Mouse (Mus musculus) thymus, postnatal 36 days (tissue): Measurements from ENCODE around the gene Dclk2.

Source experiments
- DNase-seq, 2 experiments: peaks; one replicate each; pipeline ENCODE4 v3.0.0; 2022; ENCODE audit warnings: mixed read lengths in 2 of 2

Dclk2 gene

DNA sequence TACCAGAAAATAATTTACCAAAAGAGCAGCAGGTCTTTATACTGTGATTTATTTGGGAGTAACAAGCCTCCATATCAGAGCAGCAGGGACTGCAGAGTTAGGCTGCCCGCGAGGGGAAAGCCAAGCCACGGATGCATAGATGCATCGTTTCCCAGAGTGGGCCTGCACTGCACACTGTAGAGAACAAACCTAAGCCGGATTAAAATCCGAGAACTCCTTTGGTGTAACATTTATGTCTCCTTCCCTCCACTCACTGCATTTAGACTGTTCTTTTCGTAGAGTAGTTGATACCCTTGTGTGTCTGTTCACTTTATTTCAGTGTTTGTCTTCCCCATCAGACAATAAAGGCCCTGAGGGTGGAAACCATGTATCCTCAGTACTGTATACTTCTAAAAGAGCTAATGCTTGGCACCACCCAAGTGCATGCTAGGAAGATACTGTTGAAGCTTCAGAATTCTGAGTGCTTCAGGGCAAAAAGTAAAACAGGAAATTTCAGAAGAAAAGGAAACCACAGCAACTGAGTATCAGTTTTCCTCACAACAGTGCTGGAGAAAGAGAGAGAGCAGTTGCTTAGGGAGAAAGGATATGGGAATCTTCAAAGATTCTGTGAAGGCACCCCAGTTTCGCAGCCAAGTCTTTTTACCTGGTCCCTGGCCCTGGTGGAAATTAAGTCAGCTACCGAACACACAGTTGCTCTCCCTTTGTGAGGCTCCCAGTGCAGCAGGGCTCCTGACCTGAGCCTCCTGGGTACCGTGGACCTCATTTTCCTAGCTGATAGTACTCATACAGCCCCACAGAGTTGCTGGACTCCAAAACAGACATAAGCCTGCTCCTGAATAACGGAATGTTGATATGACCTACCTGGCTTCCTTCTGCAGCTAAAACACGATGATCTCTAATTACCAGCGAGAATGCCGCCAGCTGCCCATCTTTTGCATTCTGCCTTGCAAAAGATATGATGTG is 165.8 kb downstream of the Dclk2 start:
- no peak for DNase-seq

DNA sequence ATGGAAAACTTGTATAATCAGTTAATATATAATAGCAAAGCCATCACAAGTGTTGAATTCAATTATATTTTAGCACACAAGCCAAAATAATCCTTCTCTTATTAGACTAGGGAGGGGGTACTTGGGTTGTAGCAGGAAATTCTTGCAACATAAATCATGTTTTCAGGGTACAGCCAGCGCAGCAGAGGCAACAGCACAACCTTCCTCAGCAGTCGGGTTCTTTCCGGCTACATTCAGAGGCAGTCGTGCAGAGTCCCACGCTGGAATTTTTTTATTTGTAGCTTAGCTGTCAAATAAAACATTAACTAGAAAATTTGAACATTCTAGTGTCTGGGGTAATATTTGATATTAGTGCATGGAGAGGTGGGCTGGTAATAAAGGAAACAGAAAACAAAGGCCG is 166.5 kb downstream of the Dclk2 start:
- DNase-seq, result no peak

DNA sequence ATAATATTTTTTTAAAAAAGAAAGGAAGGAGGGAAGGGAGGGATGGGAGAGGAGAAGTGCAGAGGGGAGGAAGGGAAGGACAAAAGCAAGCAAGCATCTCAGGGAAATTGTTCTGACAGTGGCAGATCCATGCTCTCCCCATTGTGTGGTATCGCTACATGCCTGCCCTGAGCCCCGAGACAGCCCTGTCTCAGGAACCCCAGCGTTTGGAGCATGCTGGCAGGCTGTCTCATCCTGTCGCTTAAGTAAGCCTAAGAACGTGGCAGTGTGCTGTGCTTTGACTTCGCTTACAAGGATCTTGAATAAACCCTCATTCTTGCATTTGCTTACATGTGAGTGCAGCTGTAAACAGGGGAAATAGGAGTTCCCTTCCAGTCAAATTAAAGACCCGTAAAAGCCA is 170.0 kb downstream of the Dclk2 start:
- no peak for DNase-seq

DNA sequence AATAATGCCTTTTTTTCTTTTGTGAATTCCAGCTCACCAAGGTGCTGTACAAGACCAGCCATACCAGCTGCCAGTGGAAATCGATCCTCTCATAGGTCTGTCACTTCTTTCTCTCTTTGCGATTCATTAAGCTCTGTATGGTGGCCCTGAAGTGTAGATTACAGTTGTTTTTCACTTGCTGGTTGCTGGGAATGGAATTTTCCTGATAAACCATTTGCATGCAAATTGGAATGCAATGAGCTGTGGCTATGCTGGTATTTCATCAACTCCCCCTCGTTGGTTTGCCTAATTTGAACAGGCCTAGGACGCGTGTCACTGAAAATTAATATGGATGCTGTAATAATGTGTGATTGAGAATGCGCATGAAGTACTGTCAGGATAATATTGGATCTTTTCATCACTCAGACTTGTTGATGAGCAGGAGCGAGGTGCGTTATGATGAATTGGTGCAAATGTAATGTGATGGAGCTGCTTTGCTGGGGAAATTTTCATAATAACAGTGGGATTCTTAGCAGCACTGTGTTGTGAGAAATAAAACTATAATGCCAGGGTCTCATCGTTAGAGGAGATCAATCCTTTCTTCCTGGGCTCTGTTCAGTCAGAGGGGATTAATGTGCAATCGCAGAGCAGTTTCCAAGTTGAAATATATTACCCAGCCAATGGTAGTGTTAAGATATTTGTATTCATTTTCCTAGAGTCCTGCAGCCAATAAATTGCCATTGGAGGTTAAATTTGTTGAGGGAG is 174.7 kb downstream of the Dclk2 start:
- DNase-seq, result no peak

DNA sequence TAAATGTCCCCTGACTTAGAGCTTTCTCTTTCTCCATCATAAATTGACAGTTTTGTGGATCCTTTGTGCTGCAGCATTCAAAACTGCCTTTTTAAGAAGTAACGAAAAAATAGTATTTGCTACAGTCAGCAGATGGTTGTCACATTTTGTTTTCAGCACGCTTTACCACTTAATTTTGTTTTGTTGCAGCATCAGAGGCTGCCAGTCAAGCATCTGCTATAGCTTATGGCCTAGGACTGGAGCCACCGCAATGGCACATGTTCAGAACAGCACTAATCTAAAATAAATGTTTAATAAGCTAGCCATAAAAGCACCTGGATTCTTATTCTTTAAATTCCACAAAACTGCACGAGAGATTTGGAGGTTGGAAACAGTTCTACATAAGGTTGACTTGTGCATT is 175.3 kb downstream of the Dclk2 start:
- DNase-seq, result no peak

DNA sequence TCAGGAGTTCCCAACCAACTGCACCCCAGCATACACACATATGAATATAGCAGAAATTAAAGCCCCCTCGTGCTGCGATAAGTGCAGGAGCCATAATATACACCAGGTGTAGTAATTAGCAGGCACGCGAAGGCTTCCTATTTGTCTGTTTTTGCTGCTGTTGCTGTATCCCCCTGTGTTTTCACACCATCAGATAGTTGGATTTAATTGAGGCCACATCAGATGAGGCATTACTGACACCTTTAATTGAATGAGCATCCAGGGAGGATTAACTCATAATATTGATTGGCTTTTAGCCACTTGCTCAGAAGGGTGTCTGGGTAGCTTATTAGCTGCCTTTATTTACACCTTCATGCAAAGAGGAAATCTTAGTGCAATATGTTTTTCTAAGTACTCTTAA is 180.9 kb downstream of the Dclk2 start:
- no peak for DNase-seq

DNA sequence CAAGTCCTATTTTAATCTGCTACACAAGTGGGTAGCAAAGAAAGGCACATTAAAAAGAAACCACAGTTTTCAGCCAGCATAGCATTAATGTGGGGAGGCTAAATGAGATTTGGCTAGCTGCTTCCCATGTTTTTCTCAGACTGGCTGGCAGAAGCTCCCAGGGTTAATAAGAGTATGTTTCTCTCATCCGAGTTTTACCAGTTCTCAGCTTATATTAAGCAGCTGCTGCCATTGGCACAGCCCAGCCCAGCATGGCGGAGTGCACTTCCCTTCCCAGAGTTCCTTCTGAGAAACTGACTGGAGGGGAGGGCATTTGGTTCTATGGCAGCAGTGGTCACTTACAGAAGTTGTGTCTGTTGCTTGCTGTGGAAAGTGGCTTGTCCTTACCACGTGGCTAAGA is 181.8 kb downstream of the Dclk2 start:
- no peak for DNase-seq
